Mouse (Mus musculus) bone marrow, adult 2 months (tissue): ENCODE results near the gene Plekha5.

ENCODE experiments used
- CTCF ChIP-seq: fragments of 200-500 bp; IDR thresholded peaks from 2 replicates; pipeline ENCODE4 v1.5.1; 2011; ENCODE audit warnings: low read length, control low read depth; ENCODE audit not compliant: control insufficient read depth, insufficient read depth
- POLR2A ChIP-seq: fragments of 200-500 bp; IDR thresholded peaks from 2 replicates; pipeline ENCODE4 v1.6.1; 2011; ENCODE audit warnings: low read depth, mild to moderate bottlenecking, control low read depth, low read length, borderline replicate concordance; ENCODE audit not compliant: control insufficient read depth

GRCm38 (mm10) chr6:140456393-140457163 lies 32.7 kb downstream of the Plekha5 start:
- TF ChIP-seq POLR2A (no peak), CTCF (no peak)
